Mouse (Mus musculus) spleen, adult 2 months (tissue): Measurements from ENCODE around the gene Larp4b. TPM values are rescaled to one million over a fixed set of nuclear protein-coding genes. Genes with fewer than 3 reads are reported as not detected.

Experiments used
- DNase-seq, 2 experiments: peaks; one replicate each; pipeline versions ENCODE4 v3.0.0 to v3.0.0-alpha.2; 2012 to 2021; ENCODE audit warnings: low spot score in 2 of 2, low read depth in 1 of 2
- H3K27ac ChIP-seq: fragments of 200-500 bp; 2 replicates; pipeline ENCODE4 v1.5.1; 2012; ENCODE audit warnings: low read length, inconsistent platforms; ENCODE audit not compliant: insufficient read depth
- H3K27me3 ChIP-seq: fragments of 200-500 bp; 2 replicates; pipeline ENCODE4 v1.6.1; 2012; ENCODE audit warnings: mild to moderate bottlenecking, moderate library complexity, low read length, inconsistent platforms; ENCODE audit not compliant: control insufficient read depth, insufficient read depth
- H3K36me3 ChIP-seq: fragments of 200-500 bp; 2 replicates; pipeline ENCODE4 v1.6.1; 2012; ENCODE audit warnings: mild to moderate bottlenecking, low read length, inconsistent platforms; ENCODE audit not compliant: control insufficient read depth, insufficient read depth
- H3K4me1 ChIP-seq: fragments of 200-500 bp; 2 replicates; pipeline ENCODE4 v1.6.1; 2011; ENCODE audit warnings: inconsistent platforms; ENCODE audit not compliant: control insufficient read depth, insufficient read depth, insufficient read length
- H3K4me3 ChIP-seq: fragments of 200-500 bp; 2 replicates; pipeline ENCODE4 v1.5.1; 2011; ENCODE audit warnings: mild to moderate bottlenecking, inconsistent platforms; ENCODE audit not compliant: insufficient read depth, insufficient read length; ENCODE audit errors: extremely low read depth
- CTCF ChIP-seq: fragments of 200-500 bp; IDR thresholded peaks from 2 replicates; pipeline ENCODE4 v1.5.1; 2011; ENCODE audit warnings: mild to moderate bottlenecking, inconsistent platforms; ENCODE audit not compliant: insufficient read depth, insufficient read length, insufficient replicate concordance; ENCODE audit errors: extremely low read depth
- POLR2A ChIP-seq: fragments of 200-500 bp; IDR thresholded peaks from 2 replicates; pipeline ENCODE4 v1.6.1; 2011; ENCODE audit warnings: low read depth, low read length, inconsistent platforms
- WGBS: fragments of 180-500 bp; shearing (Covaris S2); methylation state at CpG from one replicate; pipeline ENCODE4 v1.1.7; 2018; 5-methylcytosine and 5-hydroxymethylcytosine counted together
- polyA plus RNA-seq: library from polyadenylated mRNA; depleted of rRNA; stranded (reverse); fragments of >200 nt; gene quantifications from 2 replicates; pipeline ENCODE4 v1.2.3, GENCODE M21; 2012

The Larp4b gene
- polyA plus RNA-seq, 1 experiment, result 11.8 TPM

GRCm38 (mm10) chr13:9125193-9125592 lies 31.5 kb downstream of the Larp4b start:
- H3K4me1 ChIP-seq, result peaks cover 4% of the 10 kb centered on the region; the same call in 1 of the 2 replicates
- no peaks in the 10 kb centered on the region for H3K27me3 ChIP-seq
- no peak overlapping the region for H3K4me3 ChIP-seq
- peaks cover 17% of the 10 kb centered on the region for H3K36me3 ChIP-seq
- 35% methylated on average over 7 of the region's 7 CpGs for WGBS
- H3K27ac ChIP-seq, result no peak overlapping the region
- TF ChIP-seq POLR2A, result no peak
- TF ChIP-seq CTCF, result no peak
- peak; percentile 11 to 23 for DNase-seq

GRCm38 (mm10) chr13:9127715-9128114 lies 34.0 kb downstream of the Larp4b start:
- peaks cover 4% of the 10 kb centered on the region; the same call in 1 of the 2 replicates for H3K4me1 ChIP-seq
- no peak overlapping the region for H3K27ac ChIP-seq
- no peak for DNase-seq
- TF ChIP-seq POLR2A (no peak), CTCF (no peak)
- no peak overlapping the region for H3K4me3 ChIP-seq
- WGBS, result 94% methylated on average over 4 of the region's 4 CpGs
- peaks cover 18% of the 10 kb centered on the region for H3K36me3 ChIP-seq
- H3K27me3 ChIP-seq, result no peaks in the 10 kb centered on the region

- peaks cover 14% of the 10 kb centered on the region for H3K36me3 ChIP-seq
- TF ChIP-seq POLR2A (no peak), CTCF (no peak)
- DNase-seq, result no peak
- peaks cover 4% of the 10 kb centered on the region; the same call in 1 of the 2 replicates for H3K4me1 ChIP-seq
- H3K27me3 ChIP-seq, result no peaks in the 10 kb centered on the region
- H3K27ac ChIP-seq, result no peak overlapping the region
- WGBS, result 95% methylated on average over 6 of the region's 6 CpGs
- no peak overlapping the region for H3K4me3 ChIP-seq
These were observed 35.1 kb downstream of the Larp4b start for GRCm38 (mm10) chr13:9128707-9129314.

- WGBS, result 86% methylated on average over 2 of the region's 2 CpGs
- Histone ChIP-seq H3K27ac (no peak overlapping the region), H3K36me3 (peaks cover 18% of the 10 kb centered on the region), H3K4me3 (no peak overlapping the region), H3K4me1 (no peaks in the 10 kb centered on the region), H3K27me3 (no peaks in the 10 kb centered on the region)
- TF ChIP-seq CTCF (no peak), POLR2A (no peak)
- DNase-seq, result no peak
These were observed 40.7 kb downstream of the Larp4b start for GRCm38 (mm10) chr13:9134421-9134820.

- no peak overlapping the region for H3K27ac ChIP-seq
- TF ChIP-seq POLR2A, result no peak
- TF ChIP-seq CTCF, result no peak
- no peak for DNase-seq
- WGBS, result 88% methylated on average over 6 of the region's 6 CpGs
- H3K4me3 ChIP-seq, result no peak overlapping the region
- H3K36me3 ChIP-seq, result peaks cover 19% of the 10 kb centered on the region
- H3K27me3 ChIP-seq, result no peaks in the 10 kb centered on the region
- no peaks in the 10 kb centered on the region for H3K4me1 ChIP-seq
These were observed 42.4 kb downstream of the Larp4b start for GRCm38 (mm10) chr13:9136088-9136487.

GRCm38 (mm10) chr13:9136733-9137132 lies 43.1 kb downstream of the Larp4b start:
- WGBS, result 94% methylated on average over 4 of the region's 4 CpGs
- Histone ChIP-seq H3K4me3 (no peak overlapping the region), H3K27me3 (no peaks in the 10 kb centered on the region), H3K36me3 (peaks cover 21% of the 10 kb centered on the region), H3K27ac (no peak overlapping the region), H3K4me1 (no peaks in the 10 kb centered on the region)
- no peak for DNase-seq
- TF ChIP-seq CTCF (no peak), POLR2A (no peak)

- H3K4me3 ChIP-seq, result no peak overlapping the region
- peaks cover 29% of the 10 kb centered on the region for H3K36me3 ChIP-seq
- no peaks in the 10 kb centered on the region for H3K27me3 ChIP-seq
- no peaks in the 10 kb centered on the region for H3K4me1 ChIP-seq
- H3K27ac ChIP-seq, result no peak overlapping the region
- WGBS, result 38% methylated on average over 6 of the region's 6 CpGs
- no peak for DNase-seq
- TF ChIP-seq POLR2A, result no peak
- TF ChIP-seq CTCF, result no peak
These were observed 45.8 kb downstream of the Larp4b start for GRCm38 (mm10) chr13:9139466-9139991.
